Mouse (Mus musculus): ENCODE measurements at regions not wholly inside any gene's neighbourhood (a gene's known extent, or its start where the extent isn't known, plus 50 kb on each side); places are given as distances from the start of the nearest gene placed in this dataset.

- no peaks in the 10 kb centered on the region for H3K27me3 ChIP-seq (replicated peaks; ENCODE audit: control insufficient read depth, insufficient read depth, low read length)
- TF ChIP-seq POLR2A (IDR thresholded peaks at IDR 0.05; ENCODE audit: low read depth, low read length) (no peak), CTCF (conservative IDR thresholded peaks at IDR 0.05; ENCODE audit: insufficient read depth, insufficient read length, low read depth, low read length) (no peak)
- DNase-seq = no peak
- 41% methylated on average over 4 of the region's 4 CpGs for WGBS
- H3K36me3 ChIP-seq (ENCODE audit: control insufficient read depth, insufficient read depth, low read length) = no peaks in the 10 kb centered on the region
- H3K27ac ChIP-seq (ENCODE audit: insufficient read depth, low read depth, low read length) = no peak overlapping the region
- no peaks in the 10 kb centered on the region for H3K4me1 ChIP-seq (ENCODE audit: control insufficient read depth, insufficient read depth, low read length)
- H3K4me3 ChIP-seq (ENCODE audit: insufficient read depth, low read depth, low read length) = no peak overlapping the region
Observed at GRCm38 (mm10) chr15:67284941-67285340, 784.2 kb upstream of the Lrrc6 start.

- Histone ChIP-seq H3K27me3 (replicated peaks; ENCODE audit: control insufficient read depth, insufficient read depth, low read length) (no peaks in the 10 kb centered on the region), H3K4me3 (ENCODE audit: insufficient read depth, low read depth, low read length) (no peak overlapping the region), H3K4me1 (ENCODE audit: control insufficient read depth, insufficient read depth, low read length) (no peaks in the 10 kb centered on the region), H3K36me3 (ENCODE audit: control insufficient read depth, insufficient read depth, low read length) (no peaks in the 10 kb centered on the region), H3K27ac (ENCODE audit: insufficient read depth, low read depth, low read length) (no peak overlapping the region)
- no peak for TF ChIP-seq CTCF (conservative IDR thresholded peaks at IDR 0.05; ENCODE audit: insufficient read depth, insufficient read length, low read depth, low read length)
- TF ChIP-seq POLR2A (IDR thresholded peaks at IDR 0.05; ENCODE audit: low read depth, low read length) = no peak
- DNase-seq = no peak
- WGBS = 61% methylated on average over 3 of the region's 3 CpGs
Observed at GRCm38 (mm10) chr15:67283275-67283972, 782.7 kb upstream of the Lrrc6 start.

GRCm38 (mm10) chr15:67278869-67279268, 778.2 kb upstream of the Lrrc6 start:
- 78% methylated on average over 1 of the region's 1 CpGs for WGBS
- TF ChIP-seq POLR2A (IDR thresholded peaks at IDR 0.05; ENCODE audit: low read depth, low read length) (no peak), CTCF (conservative IDR thresholded peaks at IDR 0.05; ENCODE audit: insufficient read depth, insufficient read length, low read depth, low read length) (no peak)
- H3K4me3 ChIP-seq (ENCODE audit: insufficient read depth, low read depth, low read length) = no peak overlapping the region
- DNase-seq = no peak
- no peak overlapping the region for H3K27ac ChIP-seq (ENCODE audit: insufficient read depth, low read depth, low read length)
- no peaks in the 10 kb centered on the region; the same call in 1 of the 2 replicates for H3K27me3 ChIP-seq (replicated peaks; ENCODE audit: control insufficient read depth, insufficient read depth, low read length)
- H3K36me3 ChIP-seq (ENCODE audit: control insufficient read depth, insufficient read depth, low read length) = no peaks in the 10 kb centered on the region
- H3K4me1 ChIP-seq (ENCODE audit: control insufficient read depth, insufficient read depth, low read length) = no peaks in the 10 kb centered on the region

GRCm38 (mm10) chr15:67275058-67275457, 774.3 kb upstream of the Lrrc6 start:
- H3K27ac ChIP-seq (ENCODE audit: insufficient read depth, low read depth, low read length) = no peak overlapping the region
- no peak for DNase-seq
- no peak for TF ChIP-seq CTCF (conservative IDR thresholded peaks at IDR 0.05; ENCODE audit: insufficient read depth, insufficient read length, low read depth, low read length)
- no peak for TF ChIP-seq POLR2A (IDR thresholded peaks at IDR 0.05; ENCODE audit: low read depth, low read length)
- H3K4me1 ChIP-seq (ENCODE audit: control insufficient read depth, insufficient read depth, low read length) = no peaks in the 10 kb centered on the region
- H3K27me3 ChIP-seq (replicated peaks; ENCODE audit: control insufficient read depth, insufficient read depth, low read length) = no peaks in the 10 kb centered on the region; the same call in 1 of the 2 replicates
- no peak overlapping the region for H3K4me3 ChIP-seq (ENCODE audit: insufficient read depth, low read depth, low read length)
- H3K36me3 ChIP-seq (ENCODE audit: control insufficient read depth, insufficient read depth, low read length) = no peaks in the 10 kb centered on the region

GRCm38 (mm10) chr15:67272397-67272796, 771.7 kb upstream of the Lrrc6 start:
- TF ChIP-seq POLR2A (IDR thresholded peaks at IDR 0.05; ENCODE audit: low read depth, low read length) = no peak
- no peak for TF ChIP-seq CTCF (conservative IDR thresholded peaks at IDR 0.05; ENCODE audit: insufficient read depth, insufficient read length, low read depth, low read length)
- H3K27me3 ChIP-seq (replicated peaks; ENCODE audit: control insufficient read depth, insufficient read depth, low read length) = no peaks in the 10 kb centered on the region; the same call in 1 of the 2 replicates
- H3K36me3 ChIP-seq (ENCODE audit: control insufficient read depth, insufficient read depth, low read length) = no peaks in the 10 kb centered on the region
- H3K4me3 ChIP-seq (ENCODE audit: insufficient read depth, low read depth, low read length) = no peak overlapping the region
- H3K27ac ChIP-seq (ENCODE audit: insufficient read depth, low read depth, low read length) = no peak overlapping the region
- no peaks in the 10 kb centered on the region for H3K4me1 ChIP-seq (ENCODE audit: control insufficient read depth, insufficient read depth, low read length)
- DNase-seq = no peak
- 92% methylated on average over 2 of the region's 2 CpGs for WGBS

- H3K27me3 ChIP-seq (replicated peaks; ENCODE audit: control insufficient read depth, insufficient read depth, low read length) = no peaks in the 10 kb centered on the region
- H3K4me1 ChIP-seq (ENCODE audit: control insufficient read depth, insufficient read depth, low read length) = no peaks in the 10 kb centered on the region
- no peak overlapping the region for H3K4me3 ChIP-seq (ENCODE audit: insufficient read depth, low read depth, low read length)
- DNase-seq = peak; percentile 1
- H3K27ac ChIP-seq (ENCODE audit: insufficient read depth, low read depth, low read length) = no peak overlapping the region
- no peaks in the 10 kb centered on the region for H3K36me3 ChIP-seq (ENCODE audit: control insufficient read depth, insufficient read depth, low read length)
- no peak for TF ChIP-seq POLR2A (IDR thresholded peaks at IDR 0.05; ENCODE audit: low read depth, low read length)
- no peak for TF ChIP-seq CTCF (conservative IDR thresholded peaks at IDR 0.05; ENCODE audit: insufficient read depth, insufficient read length, low read depth, low read length)
- 34% methylated on average over 6 of the region's 6 CpGs for WGBS
Observed at GRCm38 (mm10) chr15:67263723-67264122, 763.0 kb upstream of the Lrrc6 start.

- no peak for DNase-seq
- no peak for TF ChIP-seq POLR2A (IDR thresholded peaks at IDR 0.05; ENCODE audit: low read depth, low read length)
- TF ChIP-seq CTCF (conservative IDR thresholded peaks at IDR 0.05; ENCODE audit: insufficient read depth, insufficient read length, low read depth, low read length) = no peak
- Histone ChIP-seq H3K36me3 (ENCODE audit: control insufficient read depth, insufficient read depth, low read length) (no peaks in the 10 kb centered on the region), H3K27me3 (replicated peaks; ENCODE audit: control insufficient read depth, insufficient read depth, low read length) (no peaks in the 10 kb centered on the region), H3K4me1 (ENCODE audit: control insufficient read depth, insufficient read depth, low read length) (no peaks in the 10 kb centered on the region), H3K27ac (ENCODE audit: insufficient read depth, low read depth, low read length) (peak overlapping the region; percentile 31), H3K4me3 (ENCODE audit: insufficient read depth, low read depth, low read length) (no peak overlapping the region)
- WGBS = 48% methylated on average over 2 of the region's 2 CpGs
Observed at GRCm38 (mm10) chr15:67263313-67263712, 762.6 kb upstream of the Lrrc6 start.
